Mouse (Mus musculus): Measurements from ENCODE around the gene Lmtk3.
A peak's percentile ranks its signal among the peaks of the same experiment; 100 is the strongest.

The Lmtk3 gene

DNA sequence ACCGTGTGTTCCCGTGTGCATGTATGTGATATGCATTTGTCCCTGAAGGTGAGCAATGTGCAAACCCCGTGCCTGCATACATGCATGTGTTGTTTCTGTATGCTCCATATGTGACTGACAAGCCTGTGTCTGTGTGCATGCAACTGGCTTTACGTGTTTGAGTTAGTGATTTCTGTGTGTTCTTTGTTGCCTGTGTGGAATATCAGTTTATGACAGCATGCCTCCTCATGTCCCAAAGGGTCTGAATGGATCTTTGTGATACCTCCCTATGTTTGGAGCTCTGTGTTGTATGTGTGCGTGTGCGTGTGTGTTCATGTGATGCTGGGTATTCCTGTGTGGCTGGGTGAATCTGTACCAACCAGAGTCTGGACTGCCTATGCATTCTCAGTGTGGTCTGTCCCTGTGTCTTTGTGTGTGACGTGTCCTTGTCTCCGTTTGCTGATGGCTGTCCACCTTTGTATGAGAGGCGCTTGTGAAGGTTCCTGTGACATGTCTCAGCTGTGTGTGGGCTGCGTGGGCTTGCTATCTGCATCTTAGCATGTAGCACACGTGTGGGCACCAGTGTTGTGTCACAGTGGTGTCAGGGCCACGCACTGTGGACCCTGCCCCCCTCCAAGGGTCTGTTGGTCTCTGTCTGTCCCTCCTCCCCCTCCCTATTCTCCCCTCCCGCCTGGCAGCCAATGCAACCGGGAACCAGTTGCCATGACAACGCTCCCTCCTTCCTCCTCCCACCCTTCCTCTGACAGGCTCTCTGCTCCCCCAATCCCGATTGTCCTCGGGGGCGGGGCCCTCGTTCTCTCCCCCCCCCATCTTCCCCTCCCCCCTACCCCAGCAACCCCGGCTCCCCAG is 1.2 kb downstream of the Lmtk3 start, which contains the start of gene Sult2b1:
Gene Sult2b1 (minus strand): TSS at position 146 of the 849 bp plus-strand sequence.
- DNase-seq (ENCODE audit: low read depth, low spot score), result peak; percentile 68

DNA sequence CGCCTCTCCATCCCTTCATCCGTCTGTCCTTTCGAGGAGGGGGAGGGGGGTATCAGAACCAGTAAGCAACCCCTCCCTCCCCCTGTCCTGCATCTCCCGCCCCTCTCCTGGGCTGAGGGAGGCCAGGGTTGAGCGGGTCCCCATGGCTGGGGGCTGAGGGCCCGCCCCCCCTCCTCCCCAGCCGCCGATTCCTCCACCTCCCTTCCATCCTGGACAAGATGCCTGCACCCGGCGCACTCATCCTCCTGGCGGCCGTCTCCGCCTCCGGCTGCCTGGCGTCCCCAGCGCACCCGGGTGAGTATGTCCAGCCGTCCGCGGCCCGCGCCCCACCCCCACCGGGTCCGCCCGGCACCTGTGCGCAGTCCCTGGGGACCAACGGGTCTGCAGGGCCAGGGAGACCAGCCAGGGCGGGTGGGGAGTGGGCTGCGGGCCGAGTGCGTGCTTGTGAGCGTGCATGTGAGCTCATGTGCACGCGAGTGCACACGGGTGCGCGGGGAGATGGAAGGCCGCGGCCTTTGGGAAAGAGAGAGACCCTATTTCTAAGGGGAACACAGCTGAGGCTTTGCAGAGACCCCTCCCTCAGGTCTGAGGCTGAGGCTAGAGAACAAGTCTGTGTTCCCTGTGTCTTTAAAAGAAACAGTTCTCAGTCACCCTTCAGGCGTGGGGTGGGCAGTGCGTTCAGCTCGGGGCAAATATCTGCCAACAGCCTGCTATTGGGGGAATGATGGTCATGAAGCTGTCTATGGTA is 2.0 kb downstream of the Lmtk3 start:
- DNase-seq (ENCODE audit: low read depth, low spot score), result no peak

DNA sequence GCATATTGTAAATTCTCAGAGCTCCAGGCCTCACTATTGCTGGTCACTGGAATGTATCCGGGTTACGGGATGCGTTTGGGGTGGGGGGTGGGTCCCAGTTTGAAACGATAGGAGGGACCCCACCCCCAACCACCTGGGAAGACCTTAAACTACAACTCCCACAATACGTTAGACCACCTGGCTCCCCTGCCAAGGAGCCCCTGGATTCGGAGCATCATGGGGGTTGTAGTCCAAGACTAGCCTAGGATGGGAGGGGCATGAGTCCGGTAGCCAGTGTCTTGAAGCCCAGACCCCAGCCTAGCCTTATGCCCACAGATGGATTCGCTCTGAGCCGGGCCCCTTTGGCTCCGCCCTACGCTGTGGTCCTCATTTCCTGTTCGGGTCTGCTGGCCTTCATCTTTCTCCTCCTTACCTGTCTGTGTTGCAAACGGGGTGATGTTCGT is 2.6 kb downstream of the Lmtk3 start:
- peak; percentile 46 for DNase-seq (ENCODE audit: low read depth, low spot score)

- DNase-seq (ENCODE audit: low read depth, low spot score), result no peak
Measured at GRCm38 (mm10) chr7:45786661-45787413, 3.3 kb downstream of the Lmtk3 start.

DNA sequence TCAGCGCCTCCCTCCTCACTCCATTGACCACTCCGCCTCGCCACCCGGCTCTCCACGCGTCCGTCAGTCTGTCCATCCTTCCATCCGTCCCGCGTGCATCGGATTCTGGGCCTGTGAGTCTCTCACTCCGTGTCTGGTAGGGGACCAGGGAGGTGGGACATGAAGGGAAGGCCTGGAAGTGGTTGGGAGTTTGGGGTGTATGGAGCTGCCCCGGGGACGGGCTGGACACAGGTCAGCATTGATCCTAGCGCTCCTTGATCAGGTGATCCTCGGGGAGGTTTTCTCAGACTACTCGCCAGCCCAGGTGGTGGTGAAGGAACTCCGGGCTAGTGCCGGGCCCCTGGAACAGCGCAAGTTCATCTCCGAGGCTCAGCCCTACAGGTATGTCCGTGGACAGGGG is 4.1 kb downstream of the Lmtk3 start:
- no peak for DNase-seq (ENCODE audit: low read depth, low spot score)

- no peak for DNase-seq (ENCODE audit: low read depth, low spot score)
Measured at GRCm38 (mm10) chr7:45790721-45791120, 7.2 kb downstream of the Lmtk3 start.

- no peak for DNase-seq (ENCODE audit: low read depth, low spot score)
Measured at GRCm38 (mm10) chr7:45791756-45792490, 8.4 kb downstream of the Lmtk3 start.

GRCm38 (mm10) chr7:45793240-45793639 is 9.7 kb downstream of the Lmtk3 start:
- DNase-seq (ENCODE audit: low read depth, low spot score), result no peak

DNA sequence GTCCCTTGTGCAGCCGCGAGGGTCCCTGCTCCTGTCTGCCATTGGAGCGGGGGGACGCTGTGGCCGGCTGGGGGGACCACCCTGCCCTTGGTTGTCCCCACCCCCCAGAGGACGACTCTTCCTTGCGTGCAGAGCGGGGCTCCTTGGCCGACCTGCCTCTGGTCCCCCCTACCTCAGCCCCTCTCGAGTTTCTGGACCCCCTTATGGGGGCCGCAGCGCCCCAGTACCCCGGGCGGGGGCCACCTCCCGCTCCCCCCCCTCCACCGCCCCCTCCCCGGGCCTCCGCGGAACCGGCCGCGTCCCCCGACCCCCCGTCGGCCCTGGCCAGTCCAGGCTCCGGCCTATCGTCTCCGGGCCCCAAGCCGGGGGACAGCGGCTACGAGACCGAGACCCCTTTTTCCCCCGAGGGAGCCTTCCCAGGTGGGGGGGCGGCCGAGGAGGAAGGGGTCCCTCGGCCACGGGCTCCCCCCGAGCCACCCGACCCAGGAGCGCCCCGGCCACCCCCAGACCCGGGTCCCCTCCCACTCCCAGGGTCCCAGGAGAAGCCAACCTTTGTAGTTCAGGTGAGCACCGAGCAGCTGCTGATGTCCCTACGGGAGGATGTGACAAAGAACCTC is 10.5 kb downstream of the Lmtk3 start:
- DNase-seq (ENCODE audit: low read depth, low spot score), result no peak

DNA sequence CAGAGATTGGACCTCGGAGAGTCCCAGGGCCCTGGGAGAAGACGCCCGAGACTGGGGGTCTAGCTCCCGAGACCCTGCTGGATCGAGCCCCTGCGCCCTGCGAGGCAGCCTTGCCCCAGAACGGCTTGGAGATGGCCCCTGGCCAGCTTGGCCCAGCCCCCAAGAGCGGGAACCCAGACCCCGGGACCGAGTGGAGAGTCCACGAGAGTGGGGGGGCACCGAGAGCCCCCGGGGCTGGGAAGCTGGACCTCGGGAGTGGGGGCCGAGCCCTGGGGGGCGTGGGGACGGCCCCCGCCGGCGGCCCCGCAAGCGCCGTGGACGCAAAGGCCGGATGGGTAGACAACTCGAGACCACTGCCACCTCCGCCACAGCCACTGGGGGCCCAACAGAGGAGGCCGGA is 11.4 kb downstream of the Lmtk3 start:
- DNase-seq (ENCODE audit: low read depth, low spot score), result no peak

- no peak for DNase-seq (ENCODE audit: low read depth, low spot score)
Measured at GRCm38 (mm10) chr7:45796950-45797349, 13.4 kb downstream of the Lmtk3 start.

GRCm38 (mm10) chr7:45797661-45798510 is 14.3 kb downstream of the Lmtk3 start:
- no peak for DNase-seq (ENCODE audit: low read depth, low spot score)

DNA sequence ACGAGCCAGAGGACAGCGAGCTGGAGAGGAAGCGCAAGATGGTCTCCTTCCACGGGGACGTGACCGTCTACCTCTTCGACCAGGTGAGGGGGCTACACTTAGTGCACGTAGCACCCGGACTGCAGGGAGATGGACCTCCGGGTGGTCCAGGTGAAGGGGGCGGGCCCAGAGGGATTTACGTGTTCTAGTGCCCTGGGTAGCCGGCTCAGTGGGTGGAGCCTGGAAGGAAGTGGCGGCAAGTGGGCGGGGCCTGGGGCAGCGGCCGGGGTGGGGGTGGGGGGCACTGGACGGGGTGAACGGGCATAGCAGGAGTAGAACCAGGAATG is 14.9 kb downstream of the Lmtk3 start:
- no peak for DNase-seq (ENCODE audit: low read depth, low spot score)

DNA sequence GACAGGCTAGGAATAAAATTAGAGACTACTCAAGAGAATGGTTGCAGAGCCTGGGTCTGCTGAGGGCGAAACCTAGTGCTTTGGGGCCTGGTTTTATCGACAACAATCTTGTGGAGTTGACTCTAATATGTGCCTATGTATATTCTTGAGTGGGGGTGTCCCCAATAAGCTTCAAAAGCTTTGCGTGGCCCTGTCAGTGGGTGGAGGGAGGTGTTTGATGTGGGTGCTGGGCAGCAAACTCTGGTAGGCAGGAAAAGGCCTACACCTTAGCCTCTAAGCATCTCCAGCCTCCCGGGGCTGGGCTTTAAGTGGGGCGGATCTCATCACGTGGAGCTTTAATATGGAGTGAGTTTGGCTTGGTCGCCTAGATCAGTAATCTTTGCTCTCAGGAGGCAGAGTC is 15.4 kb downstream of the Lmtk3 start:
- DNase-seq (ENCODE audit: low read depth, low spot score), result no peak

GRCm38 (mm10) chr7:45800001-45800400 is 16.5 kb downstream of the Lmtk3 start:
- no peak for DNase-seq (ENCODE audit: low read depth, low spot score)

DNA sequence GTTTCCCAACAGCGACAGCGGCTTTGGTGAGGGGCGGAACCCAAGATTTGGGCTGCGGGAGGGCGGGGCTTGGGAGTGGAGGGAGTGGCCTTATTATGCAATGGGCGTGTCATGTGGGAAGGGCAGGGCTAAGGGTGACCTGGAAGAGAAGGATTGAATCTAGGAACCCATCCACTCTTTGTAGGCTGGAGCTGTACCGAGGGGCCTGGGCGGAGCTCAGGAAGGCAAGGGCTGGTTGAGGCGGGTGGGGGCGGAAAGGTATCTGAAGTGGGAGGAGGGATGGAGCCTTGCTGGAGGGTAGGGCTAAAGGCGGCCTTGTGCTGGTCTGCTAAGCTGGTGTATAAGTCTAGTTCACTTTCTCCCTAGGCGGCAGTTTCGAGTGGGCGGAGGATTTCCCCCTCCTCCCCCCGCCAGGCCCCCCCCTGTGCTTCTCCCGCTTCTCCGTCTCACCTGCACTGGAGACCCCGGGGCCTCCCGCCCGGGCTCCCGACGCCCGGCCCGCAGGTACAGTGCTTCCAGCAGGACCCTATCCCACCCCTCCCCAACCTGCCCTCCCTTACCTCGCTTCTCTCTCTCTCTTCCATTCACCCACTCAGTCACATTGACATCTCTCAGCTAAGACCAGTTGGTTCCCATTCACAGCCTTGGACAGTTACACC is 17.1 kb downstream of the Lmtk3 start:
- no peak for DNase-seq (ENCODE audit: low read depth, low spot score)

- peak; percentile 85 for DNase-seq (ENCODE audit: low read depth, low spot score)
Measured at GRCm38 (mm10) chr7:45801348-45801747, 17.8 kb downstream of the Lmtk3 start.

GRCm38 (mm10) chr7:45802551-45802950 is 19.0 kb downstream of the Lmtk3 start:
- DNase-seq (ENCODE audit: low read depth, low spot score), result no peak

DNA sequence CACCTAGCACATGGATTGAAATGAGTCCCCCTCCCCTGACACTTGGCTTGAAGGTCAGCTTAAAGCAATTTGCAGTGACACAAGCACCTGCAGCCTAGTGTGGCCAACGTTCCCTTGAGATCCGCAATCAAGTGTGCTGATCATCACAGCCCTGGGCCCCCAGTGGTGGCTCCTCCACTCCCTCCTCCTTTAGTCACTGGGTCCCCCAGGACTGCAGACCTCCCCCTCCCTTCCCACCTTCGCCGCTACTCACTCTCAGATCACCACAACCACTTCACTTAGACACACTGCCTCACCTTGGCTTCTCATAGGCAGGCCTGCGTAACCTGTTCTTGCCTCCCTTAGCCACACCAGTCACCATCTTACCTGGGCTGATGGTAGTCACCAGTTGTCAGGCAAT is 22.4 kb downstream of the Lmtk3 start:
- no peak for DNase-seq (ENCODE audit: low read depth, low spot score)

- DNase-seq (ENCODE audit: low read depth, low spot score), result no peak
Measured at GRCm38 (mm10) chr7:45808471-45808870, 24.9 kb downstream of the Lmtk3 start.

Measured in retina, postnatal 7 days (tissue).